Mouse (Mus musculus) retina, adult 2 months (tissue): ENCODE data around the gene Gpx4.
"Not testable (repeated sequence)": the region's sequence is repeated elsewhere in the genome, so short reads cannot be mapped to it uniquely, and the experiment has no call there.

Experiments
- DNase-seq: peaks from one replicate; pipeline ENCODE4 v3.0.0-alpha.2; 2012; ENCODE audit warnings: low read depth, low spot score

Gene Gpx4

DNA sequence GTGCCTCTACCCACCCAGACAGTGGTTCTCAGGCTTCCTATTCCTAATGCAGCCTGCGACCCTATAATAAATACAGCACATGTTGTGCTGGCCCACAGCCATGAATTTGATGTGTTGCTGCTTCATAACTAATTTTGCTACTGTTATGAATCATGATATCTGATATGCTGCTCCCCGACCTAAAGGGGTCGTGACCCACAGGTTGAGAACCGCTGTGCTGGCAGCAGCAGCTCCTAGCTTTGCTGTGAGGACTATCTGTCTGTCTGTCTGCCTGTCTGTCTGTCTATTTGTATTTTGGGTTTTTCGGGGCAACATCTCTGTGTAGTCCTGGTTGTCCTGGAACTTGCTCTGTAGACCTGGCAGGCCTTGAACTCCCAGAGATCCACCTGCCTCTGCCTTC is 23.2 kb upstream of the Gpx4 start:
- DNase-seq: no peak

DNA sequence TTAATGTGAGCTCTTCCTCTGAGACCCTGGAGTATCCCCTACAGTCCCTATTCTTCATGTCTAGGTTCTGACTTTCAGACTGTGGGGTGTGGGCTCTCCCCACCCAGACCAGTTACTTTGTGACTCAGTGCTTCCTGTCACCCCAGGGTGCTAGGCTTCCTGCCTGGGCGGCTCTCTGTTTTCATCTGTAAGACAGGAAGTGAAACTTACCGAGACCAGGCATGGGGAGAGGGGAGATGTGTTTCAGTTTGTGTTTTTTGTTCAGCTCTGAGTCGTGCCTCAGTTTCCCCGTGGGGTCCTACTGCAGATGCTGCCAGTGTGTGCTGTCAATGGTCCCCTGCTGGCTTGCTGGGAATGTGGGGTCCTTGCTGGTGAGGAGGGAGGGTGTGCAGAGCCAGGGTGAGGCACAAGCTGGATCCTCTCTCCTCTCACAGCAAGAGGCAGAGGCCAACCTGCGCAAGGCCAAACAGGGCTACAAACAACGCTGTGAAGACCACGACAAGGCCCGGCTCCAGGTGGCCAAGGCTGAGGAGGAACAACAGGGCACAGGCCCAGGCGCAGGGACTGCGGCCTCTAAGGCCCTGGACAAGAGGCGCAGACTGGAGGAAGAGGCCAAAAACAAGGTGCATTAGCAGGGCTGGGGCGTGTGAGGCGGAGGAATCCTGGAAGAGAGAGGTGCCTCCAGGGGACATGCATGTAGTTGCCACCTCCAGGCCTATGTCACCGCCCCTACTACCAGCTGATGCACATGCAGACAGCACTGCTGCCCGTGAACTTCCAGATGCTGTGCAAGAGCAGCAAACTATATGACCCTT is 22.5 kb upstream of the Gpx4 start:
- no peak for DNase-seq

DNA sequence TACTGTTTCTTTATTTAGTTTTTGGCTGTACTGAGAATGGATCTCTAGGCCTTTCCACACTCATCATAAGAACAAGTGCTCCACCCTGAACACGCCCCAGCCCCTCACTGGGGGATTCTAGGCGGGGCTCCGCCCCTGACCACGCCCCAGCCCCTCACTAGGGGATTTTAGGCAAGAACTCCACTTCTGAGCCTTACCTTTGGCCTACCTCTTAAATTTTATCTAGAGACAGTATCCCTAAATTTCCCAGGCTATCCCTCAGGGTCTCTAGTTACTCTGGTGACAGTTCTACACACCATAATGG is 22.0 kb upstream of the Gpx4 start:
- DNase-seq: no peak

DNA sequence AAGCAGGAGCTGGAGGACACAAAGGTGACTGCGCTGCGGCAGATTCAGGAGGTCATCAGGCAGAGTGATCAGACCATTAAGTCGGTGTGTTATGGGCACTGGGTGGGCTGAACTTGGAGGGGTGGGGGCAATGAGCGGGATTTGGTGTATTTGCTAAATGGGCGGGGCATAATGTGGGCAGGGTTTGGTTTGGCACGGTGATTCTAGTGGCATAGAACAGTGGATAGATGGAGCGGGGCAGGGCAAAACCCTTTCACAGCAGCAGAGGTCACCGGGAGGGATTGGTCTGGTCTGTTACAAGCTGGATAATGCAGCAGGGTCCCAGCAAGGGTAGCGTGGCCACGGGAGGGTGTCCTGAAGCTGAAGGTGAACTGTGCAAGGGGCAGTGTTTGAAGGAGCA is 21.5 kb upstream of the Gpx4 start:
- no peak for DNase-seq

DNA sequence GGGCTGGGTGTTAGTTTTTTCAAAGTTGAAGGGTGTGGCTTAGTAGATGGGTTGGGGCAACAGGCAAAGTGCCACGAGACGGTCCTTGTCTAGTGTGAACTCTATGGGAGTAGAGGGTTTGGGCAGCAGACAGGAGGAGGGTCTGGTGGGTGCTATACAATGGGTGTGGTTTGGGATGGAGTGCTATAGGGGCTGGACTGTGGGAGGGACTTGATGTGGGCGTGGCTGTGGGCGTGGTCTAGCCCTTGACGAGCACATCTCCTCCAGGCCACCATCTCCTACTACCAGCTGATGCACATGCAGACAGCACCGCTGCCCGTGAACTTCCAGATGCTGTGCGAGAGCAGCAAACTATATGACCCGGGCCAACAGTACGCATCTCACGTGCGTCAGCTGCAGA is 21.1 kb upstream of the Gpx4 start:
- no peak for DNase-seq

DNA sequence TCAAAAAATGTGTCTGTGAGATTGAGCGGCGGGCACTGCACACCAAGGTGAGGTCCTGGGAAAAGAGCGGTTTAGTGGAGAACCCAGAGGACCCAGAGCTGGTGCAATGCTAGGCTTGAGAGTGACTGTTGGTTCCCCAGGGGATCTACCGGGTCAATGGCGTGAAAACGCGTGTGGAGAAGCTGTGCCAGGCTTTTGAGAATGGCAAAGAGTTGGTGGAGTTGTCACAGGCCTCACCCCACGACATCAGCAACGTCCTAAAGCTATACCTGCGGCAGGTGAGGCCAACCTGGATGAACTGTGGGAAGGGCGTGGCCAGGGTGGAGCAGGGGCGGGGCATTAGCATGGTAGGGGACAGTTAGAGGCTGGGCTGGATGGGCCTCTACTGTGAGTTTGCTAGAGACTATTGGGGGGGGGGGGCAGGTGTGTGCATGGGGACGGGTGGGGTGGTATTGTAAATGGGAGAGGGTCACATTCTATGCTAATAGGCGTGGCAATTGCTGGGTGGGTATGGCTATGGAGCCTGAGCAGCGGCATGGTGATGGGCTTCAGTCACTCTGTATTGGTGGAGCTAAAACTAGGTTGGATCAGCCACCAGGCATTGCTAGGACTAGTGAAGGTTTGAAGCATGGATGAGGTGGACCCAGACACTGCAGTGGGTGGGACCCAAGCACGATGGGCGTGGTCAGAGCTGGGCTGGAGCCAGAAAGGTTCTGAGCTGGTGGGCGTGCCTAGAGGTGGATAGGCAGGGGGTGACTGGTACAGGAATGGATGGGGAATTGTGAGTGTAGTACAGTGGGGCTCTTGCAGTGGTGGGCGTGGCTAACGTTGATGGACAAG is 19.1 kb upstream of the Gpx4 start:
- no peak for DNase-seq

DNA sequence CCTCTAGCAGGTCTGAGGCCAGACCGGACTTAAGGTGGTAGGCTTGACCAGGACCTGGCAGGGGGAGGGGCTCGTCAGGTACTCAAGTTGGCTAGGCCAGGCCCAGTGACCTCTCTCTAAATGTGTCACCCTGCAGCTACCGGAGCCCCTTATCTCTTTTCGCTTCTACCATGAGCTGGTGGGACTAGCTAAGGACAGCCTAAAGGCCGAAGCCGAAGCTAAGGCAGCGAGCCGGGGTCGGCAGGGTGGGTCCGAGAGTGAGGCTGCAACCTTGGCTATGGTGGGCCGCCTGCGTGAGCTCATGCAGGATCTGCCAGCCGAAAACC is 18.5 kb upstream of the Gpx4 start:
- DNase-seq: no peak

DNA sequence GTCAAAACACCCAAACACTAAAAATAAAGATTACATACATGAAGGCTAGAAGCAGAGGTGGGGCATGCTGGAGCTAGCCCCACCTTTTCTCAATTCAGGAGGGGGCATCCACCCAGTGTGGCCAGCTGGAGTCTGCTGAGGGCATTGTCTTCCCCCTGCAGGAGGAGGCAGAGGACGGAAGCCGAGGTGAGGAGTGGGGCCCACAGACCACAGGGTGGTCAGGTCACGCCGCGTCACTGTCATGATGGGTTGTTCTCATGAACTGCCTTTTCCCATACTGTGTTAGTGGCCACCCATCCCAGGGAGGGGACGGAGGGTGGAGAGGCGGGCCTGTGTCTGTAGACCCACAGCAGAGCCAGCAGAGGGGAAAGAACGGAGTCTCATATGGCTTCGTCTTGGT is 16.8 kb upstream of the Gpx4 start:
- DNase-seq: no peak

DNA sequence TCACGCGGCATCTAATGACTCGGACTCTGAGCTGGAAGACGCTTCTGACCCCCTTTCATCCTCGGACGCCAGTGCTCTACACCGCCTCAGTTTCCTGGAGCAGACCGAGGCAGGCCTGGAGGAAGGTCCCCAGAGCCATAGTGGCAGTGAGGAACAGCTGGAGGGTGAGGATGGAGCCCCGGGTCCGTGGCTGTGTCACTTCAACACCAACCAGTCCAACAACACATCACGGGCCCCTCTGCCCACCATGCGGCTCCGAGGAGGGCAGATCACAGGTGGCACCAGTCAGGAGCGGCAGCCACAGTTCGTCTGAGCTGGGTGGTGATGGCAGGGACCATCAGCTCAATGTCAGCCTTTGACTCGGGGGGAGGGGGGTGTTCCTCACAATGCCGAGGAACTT is 16.2 kb upstream of the Gpx4 start:
- DNase-seq: no peak

DNA sequence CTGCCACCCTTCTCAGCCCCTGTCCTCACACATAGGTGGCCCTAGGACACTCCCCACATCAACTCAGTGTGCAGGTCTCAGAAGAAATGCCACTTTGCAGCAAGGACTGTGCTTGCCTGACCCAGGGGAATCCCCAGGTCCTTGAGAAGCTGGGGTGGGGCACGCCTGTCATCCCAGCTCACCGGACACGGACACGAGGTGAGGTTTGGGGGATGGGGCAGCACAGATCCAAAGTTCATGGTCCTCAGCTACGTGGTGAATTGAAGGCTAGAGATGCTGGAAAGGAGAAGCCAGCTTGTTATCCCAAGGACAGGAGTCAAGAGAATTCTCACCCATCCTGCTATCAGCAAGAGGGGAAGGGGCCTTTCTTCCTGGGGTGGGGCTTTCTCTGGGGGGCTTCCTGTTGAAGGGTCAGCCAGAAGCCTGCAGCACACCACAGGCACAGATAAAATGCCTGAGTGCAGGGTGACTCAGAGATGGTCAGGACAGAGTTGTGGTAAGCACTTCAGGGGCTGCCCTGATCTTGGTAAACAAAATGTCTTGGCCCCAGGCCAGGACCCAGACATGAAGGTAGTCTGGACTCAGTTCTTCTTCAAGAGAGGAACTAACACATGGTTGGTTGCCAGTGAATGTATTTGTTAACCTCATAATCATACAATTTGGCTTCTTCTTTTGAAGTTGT is 14.0 kb upstream of the Gpx4 start:
- DNase-seq: no peak

DNA sequence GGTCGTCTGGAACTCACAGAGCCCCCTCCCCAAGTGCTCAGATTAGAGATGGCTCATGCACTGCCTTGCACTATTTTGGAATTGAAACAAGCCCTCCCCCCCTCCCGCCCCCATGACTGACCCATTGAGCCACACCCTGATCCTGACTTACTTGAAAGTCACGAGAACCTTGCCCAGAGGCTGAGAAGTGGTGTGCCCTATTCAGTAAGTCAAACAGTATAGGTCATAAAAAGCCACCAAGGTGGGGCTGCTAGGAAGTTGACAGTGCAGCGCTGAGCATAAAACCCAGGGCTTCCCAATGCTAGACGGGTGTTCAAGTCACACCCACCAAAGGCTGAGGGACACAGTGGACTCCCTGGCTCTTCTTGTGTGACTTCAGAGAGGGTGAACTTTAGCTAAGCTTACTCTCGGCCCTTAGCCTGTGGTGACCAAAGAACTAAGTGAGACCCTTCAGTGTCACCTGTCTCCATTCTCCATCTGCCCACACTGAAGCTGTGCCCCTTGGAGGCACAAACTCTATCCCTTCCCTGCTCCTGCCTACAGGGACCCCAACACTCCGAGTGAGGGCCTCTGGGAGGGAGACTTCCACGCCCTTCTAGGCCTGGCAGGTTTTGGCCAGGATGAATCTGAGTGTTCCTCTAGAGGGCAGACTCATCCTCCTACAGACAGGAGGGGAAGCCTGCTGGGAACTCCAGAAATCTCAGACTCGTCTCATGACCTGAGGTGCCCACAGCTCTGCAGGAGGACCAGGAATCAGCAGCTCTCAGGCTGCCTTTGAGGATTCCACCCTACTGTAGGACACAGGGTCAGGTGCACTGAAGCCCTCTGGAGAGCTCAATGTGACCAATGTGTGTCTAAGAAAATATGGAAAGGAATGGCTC is 13.2 kb upstream of the Gpx4 start:
- no peak for DNase-seq

DNA sequence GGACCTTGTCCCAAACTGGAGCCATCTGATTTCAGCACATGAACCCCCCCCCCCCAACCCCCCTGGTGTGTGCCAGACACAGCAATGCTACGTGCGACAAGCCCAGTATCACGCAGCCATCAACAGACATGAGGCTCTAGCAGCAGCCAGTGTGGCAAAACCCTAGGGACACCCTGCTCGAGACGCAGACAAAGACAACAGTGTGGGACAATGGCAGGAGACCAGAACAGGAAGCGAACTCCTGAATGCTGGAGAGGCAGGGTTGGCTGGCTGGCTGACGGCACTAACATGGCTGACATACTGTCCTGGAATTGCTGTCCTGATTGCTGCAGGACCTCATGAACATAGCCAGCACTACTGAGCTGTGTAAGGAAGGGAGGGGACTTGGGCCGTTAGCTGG is 11.8 kb upstream of the Gpx4 start:
- DNase-seq: no peak

DNA sequence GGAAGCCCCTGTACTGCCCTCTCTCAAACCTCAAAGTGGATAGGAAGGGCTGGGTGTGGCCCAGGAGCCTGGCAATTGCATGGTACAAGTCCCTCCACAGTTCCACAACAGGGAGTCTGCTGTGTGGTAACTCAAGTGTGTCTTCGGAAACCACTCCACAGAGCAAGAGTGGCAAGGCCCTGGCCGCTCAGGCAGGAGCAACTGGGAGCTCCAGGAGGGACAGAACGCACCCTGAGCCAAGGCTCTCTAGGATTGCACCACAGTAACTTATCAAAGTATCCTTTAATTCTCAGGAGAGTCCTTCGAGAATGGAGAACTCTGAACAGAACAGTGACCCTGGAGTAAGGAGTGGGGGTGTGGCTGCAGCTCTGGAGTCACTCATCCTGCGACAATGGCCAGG is 11.3 kb upstream of the Gpx4 start:
- DNase-seq: no peak

DNA sequence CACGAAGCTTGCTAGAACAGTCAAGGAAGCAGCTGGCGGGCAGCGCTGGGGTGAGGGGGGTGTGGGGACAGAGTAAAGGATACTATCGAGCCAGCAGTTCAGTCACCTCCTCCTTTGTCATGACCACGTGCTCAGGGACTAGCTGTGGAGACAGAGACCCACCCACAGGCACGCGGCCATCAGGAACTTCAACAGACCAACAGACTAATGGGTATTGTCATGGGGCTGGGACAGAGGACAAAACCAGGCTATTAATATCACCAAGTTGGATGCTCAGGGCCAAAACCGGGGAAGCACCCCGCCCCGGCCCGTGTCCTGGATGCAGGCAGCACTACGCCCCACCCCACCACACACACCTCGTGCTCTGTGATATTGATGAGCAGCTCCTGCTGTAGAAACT is 10.1 kb upstream of the Gpx4 start:
- DNase-seq: no peak

DNA sequence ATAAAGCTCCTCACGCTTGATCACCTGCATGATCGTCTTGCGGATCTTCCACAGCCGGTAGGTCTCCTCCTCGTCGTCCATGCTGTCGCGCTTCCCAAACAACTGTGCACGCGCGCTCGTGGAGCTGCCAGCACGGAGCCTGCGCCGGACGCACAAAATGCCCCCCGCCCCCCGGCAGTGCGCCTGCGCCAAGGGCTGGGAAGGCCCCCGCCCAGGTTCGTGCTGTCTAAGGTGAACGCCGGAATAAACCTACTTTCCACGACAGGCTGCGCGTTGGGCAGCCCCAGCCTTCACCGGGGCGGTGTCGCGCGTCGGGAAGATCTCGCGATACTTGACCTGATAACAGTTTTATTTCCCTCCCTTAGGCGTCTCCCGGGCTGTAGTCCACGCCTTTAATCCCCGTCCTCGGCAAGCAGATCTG is 7.4 kb upstream of the Gpx4 start, which contains the start of gene Polr2e:
Polr2e (minus strand) TSS at position 237 of the 421 bp plus-strand sequence.
- peak; percentile 98 for DNase-seq

DNA sequence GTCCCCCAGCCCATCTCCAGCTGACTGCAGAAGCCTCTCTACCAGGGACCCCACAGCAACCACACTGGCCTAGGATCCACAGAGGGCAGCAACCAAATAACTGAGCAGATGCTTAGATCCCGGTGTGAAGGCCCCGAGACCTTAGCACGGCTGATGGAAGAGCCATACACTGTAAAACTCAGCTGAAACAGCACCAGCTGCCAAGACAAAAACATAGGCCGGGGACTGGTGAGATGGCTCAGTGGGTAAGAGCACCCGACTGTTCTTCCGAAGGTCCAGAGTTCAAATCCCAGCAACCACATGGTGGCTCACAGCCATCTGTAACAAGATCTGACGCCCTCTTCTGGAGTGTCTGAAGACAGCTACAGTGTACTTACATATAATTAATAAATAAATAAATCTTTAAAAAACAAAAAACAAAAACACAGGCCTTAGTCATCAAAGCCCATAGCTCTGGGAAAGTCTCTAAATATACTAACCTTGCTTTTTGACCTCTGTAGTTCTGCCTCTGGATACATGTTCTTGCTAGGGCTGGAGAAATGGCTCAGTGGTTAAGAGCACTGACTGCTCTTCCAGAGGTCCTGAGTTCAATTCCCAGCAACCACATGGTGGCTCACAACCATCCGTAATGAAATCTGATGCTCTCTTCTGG is 5.4 kb upstream of the Gpx4 start:
- not testable (repeated sequence) for DNase-seq

DNA sequence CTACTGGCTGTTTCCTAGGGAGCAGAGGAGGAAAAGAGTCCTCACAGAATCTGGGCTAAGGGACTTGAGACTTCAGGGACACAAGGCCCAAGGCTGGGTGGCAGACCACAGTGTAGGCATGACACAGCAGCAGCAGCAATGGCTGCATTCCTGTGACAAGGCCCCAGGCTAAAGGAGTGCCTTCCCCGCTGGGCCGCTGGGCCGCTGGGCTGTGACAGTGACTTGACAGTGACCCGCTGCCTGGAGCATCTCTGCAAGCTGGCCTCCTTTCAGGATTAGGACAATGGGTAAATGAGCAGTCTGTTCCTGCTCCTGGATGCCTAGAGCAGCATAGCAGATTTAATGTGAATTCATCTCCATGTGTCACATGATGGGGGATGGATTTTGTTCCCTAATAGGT is 2.9 kb upstream of the Gpx4 start:
- no peak for DNase-seq

DNA sequence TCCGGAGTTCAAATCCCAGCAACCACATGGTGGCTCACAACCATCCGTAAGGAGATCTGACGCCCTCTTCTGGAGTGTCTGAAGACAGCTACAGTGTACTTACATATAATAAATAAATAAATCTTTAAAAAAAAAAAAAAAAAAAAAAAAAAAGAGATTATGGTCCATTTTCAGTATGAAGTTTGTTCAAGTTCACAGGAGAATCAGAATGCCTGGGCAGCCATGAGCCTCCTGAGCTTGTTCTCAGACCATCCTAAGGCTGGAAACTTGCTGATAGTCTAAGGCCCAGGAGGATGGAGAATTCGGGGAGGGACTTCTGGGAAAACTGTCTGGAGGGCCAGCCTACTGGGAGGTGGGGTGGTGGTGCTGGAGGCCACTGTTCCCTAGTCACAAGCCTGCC is 1.6 kb upstream of the Gpx4 start:
- not testable (repeated sequence) for DNase-seq

DNA sequence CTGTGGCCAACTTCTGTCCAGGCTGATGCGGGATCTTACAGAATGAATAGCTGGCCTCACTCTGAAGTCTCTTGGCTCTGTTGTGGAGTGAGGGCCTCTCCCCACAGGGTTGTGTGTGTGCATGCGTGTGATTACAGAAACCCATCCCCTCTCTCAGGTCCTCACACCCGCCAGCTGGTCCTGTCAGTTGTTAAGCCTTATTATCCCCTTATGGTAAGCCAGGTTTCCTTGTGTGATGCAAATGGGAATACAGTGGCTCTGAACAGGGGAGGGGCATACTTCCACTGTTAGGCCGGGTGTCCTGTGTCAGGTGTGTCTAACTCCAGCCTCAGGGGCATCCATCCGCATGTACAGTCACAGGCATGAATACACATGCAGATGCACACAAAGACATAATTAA is 1.2 kb upstream of the Gpx4 start:
- no peak for DNase-seq

DNA sequence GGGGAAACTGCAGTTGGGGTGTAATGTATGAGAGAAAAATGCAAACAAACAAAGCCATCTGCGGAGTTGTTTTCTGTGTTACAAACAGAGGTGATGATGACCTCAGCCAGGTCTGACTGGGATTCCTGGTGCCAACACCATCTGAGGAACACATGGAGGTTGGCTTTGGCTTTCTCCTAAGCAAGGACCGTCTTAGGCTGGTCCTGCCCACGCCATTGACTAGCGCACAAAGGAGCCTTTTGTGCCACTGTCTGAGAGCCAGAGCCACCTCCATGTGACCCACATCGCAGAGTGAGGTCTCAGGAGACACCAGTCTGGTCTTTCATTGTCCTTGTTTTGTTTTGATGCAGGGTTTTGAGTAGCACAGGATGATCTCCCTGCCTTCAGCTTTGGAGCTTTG is 1.4 kb downstream of the Gpx4 start:
- no peak for DNase-seq

DNA sequence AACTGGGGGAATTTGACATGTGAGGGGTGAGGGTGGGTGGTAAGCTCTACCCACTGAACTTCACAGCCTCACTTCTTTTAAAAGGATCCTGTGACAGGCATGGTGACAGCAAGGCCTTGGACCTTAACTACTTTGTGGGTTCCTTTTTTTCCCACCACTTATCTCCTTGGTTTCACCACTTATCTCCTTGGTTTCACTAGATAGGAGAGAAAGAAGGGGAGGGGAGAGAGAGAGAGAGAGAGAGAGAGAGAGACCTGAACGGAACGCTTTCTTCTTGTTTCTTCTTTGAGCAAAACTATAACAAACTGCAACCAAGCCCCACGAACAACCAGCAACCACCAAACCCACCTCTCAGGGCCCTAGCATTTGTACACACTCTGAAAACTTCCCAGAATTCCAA is 1.9 kb downstream of the Gpx4 start:
- DNase-seq: no peak
